Mouse (Mus musculus) naive thymus-derived CD4-positive, alpha-beta T cell, adult 2 months (primary cell): ENCODE measurements around the gene Ints3.

Experiments used
- DNase-seq: peaks from one replicate; pipeline ENCODE4 v3.0.0-alpha.2; 2011; ENCODE audit warnings: low read depth

Gene Ints3

GRCm38 (mm10) chr3:90347847-90348246 lies 85.6 kb downstream of the Ints3 start:
- no peak for DNase-seq

- DNase-seq: peak; percentile 42
Measured at GRCm38 (mm10) chr3:90342853-90343252, 90.6 kb downstream of the Ints3 start.
